Mouse (Mus musculus): ENCODE results near the gene Btla. TPM values are rescaled to one million over a fixed set of nuclear protein-coding genes. Genes with fewer than 3 reads are reported as not detected.

The Btla gene
- polyA plus RNA-seq, 1 experiment from 2014 or later, result 0.28 TPM

DNA sequence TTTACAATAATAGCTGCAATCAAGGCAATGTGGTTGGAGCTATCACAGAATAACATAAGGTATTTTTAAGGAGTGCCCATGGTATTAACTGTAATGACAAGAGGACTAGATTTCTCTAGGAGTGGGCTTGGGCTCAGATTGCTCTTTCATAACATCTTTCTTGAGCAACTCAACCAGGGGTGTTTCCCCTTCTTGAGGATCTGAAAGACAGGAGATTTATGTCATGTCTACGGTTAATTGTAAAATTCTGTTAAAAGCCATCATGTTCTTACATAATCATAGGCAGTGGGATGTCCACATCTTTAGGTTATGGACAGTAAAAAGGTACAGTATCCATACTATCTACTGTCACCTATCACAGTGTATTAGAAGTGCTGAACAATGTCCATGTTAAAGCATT, 7.2 kb downstream of the Btla start:
- no peak overlapping the region for H3K27ac ChIP-seq (replicated peaks)
- no peaks in the 10 kb centered on the region for H3K36me3 ChIP-seq
- H3K4me1 ChIP-seq, result no peaks in the 10 kb centered on the region
- no peak overlapping the region for H3K9ac ChIP-seq (replicated peaks)
- 100% methylated on average over 1 of the region's 1 CpGs for WGBS
- no peak overlapping the region for H3K4me2 ChIP-seq (replicated peaks)
- no peaks in the 10 kb centered on the region for H3K27me3 ChIP-seq
- no peak overlapping the region for H3K4me3 ChIP-seq
- H3K9me3 ChIP-seq, result no peaks in the 10 kb centered on the region
- ATAC-seq (ENCODE audit: low FRiP score, low read depth), result no peak

DNA sequence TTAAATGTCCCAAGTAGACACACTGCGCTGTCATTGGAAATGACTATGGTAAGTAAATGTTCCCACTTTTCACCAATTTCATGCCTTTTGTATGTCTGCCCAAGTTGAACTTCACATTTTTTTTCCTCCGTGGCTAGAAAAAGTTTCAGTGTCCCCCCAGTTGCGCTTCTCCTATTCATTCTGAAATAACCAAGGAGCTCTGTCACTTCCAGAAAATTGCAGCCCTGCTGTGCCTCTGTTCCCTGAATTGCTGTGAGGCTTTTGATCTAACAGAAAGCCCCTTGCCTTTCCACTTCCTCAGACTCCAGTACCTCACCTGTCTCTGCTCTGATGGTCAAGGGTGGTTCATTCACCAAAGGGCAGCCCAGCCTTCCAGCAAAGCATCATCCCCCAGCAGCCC, 8.9 kb downstream of the Btla start:
- H3K9ac ChIP-seq (replicated peaks), result no peak overlapping the region
- ATAC-seq (ENCODE audit: low FRiP score, low read depth), result no peak
- no peaks in the 10 kb centered on the region for H3K9me3 ChIP-seq
- no peak overlapping the region for H3K27ac ChIP-seq (replicated peaks)
- 66% methylated on average over 3 of the region's 3 CpGs for WGBS
- H3K4me3 ChIP-seq, result no peak overlapping the region
- H3K27me3 ChIP-seq, result no peaks in the 10 kb centered on the region
- no peaks in the 10 kb centered on the region for H3K4me1 ChIP-seq
- H3K4me2 ChIP-seq (replicated peaks), result no peak overlapping the region
- H3K36me3 ChIP-seq, result no peaks in the 10 kb centered on the region

DNA sequence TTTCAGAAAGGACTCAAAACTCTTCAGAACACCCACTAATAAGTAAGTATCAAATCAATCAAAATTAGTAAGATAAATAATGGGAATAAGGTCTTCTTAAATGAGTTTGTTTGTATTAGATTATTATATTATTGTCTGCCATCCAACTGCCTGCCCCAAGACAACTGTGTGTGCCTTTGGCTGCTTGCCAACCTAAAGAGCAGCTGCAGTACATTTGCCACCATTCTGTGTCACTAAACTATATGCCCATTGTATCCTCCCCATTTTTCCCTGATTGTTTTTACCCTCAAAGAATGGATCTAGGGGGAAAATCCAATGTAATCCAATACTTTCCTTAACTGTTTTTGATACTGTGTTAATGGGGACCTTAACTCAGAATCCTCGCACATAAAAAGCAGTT, 18.6 kb downstream of the Btla start:
- Histone ChIP-seq H3K9ac (replicated peaks) (no peak overlapping the region), H3K9me3 (no peaks in the 10 kb centered on the region), H3K4me3 (no peak overlapping the region), H3K4me1 (peaks cover 3% of the 10 kb centered on the region; the same call in 1 of the 2 replicates), H3K27me3 (no peaks in the 10 kb centered on the region), H3K27ac (replicated peaks) (no peak overlapping the region), H3K36me3 (no peaks in the 10 kb centered on the region), H3K4me2 (replicated peaks) (no peak overlapping the region)
- ATAC-seq (ENCODE audit: low FRiP score, low read depth), result no peak
- WGBS, result 81% methylated on average over 1 of the region's 1 CpGs

DNA sequence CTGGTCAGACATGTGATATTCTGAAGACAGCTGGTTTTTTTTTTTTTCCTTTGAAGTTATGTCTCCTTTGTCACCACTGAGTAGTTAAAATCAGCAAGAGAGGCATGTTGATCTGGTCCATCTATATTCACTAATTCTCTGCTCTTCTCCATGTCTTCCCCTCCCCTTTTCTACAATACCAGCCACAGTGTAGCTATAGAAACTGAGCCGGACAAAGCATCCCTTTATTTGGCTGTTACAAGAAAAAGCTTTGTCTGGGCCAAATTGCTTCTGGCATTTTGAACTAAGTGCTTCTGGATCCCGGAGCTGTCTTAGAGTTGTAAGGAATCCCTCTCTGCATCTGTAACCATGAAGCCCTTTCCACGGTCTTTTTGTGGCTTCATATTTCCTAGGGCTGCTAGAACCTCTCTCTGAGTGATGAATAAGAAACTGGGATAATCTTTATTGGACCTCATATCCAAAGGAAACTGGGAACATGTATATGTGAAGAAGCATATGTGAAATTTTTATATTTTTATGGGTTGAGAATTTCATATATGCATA, 20.9 kb downstream of the Btla start:
- H3K4me1 ChIP-seq, result peaks cover 3% of the 10 kb centered on the region; the same call in 1 of the 2 replicates
- no peak overlapping the region for H3K9ac ChIP-seq (replicated peaks)
- ATAC-seq (ENCODE audit: low FRiP score, low read depth), result peak; percentile 72
- WGBS, result 14% methylated on average over 3 of the region's 3 CpGs
- no peaks in the 10 kb centered on the region for H3K27me3 ChIP-seq
- H3K9me3 ChIP-seq, result no peaks in the 10 kb centered on the region
- no peak overlapping the region for H3K4me3 ChIP-seq
- H3K4me2 ChIP-seq (replicated peaks), result no peak overlapping the region
- H3K27ac ChIP-seq (replicated peaks), result peak overlapping the region; percentile 39; the same call in 1 of the 2 replicates
- H3K36me3 ChIP-seq, result no peaks in the 10 kb centered on the region

DNA sequence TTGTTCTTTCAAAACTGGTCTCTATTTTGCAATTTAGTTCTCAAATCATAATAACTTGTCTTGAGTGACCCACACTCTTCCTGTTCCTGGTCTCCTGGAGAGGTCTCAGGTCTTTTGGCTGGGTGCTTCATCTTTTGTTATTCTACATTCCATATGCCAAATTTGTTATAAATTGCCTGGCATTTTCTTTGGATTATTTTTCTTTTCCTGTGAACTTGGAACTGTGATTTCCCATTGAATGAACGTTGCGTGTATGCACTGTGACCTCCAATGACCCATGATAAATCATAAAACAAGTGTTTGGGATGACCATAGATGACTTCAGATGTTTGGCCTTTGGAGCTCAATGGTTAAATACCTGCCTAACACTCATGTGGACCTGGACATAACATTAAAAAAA, 25.6 kb downstream of the Btla start:
- Histone ChIP-seq H3K9me3 (no peaks in the 10 kb centered on the region), H3K4me2 (replicated peaks) (no peak overlapping the region), H3K4me1 (peaks cover 3% of the 10 kb centered on the region; the same call in 1 of the 2 replicates), H3K4me3 (no peak overlapping the region), H3K27me3 (no peaks in the 10 kb centered on the region), H3K9ac (replicated peaks) (no peak overlapping the region), H3K36me3 (no peaks in the 10 kb centered on the region), H3K27ac (replicated peaks) (no peak overlapping the region)
- no peak for ATAC-seq (ENCODE audit: low FRiP score, low read depth)
- WGBS, result 86% methylated on average over 2 of the region's 2 CpGs

DNA sequence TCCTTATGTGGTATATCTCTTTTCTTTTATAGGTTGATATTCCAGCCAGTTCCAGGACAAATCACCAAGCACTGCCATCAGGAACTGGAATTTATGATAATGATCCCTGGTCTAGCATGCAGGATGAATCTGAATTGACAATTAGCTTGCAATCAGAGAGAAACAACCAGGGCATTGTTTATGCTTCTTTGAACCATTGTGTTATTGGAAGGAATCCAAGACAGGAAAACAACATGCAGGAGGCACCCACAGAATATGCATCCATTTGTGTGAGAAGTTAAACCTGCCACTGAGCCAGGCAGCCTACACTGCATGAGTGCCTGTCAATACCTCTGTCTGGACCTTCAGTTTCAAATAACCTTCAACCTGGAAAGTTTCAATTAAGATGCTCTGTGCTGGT, 26.2 kb downstream of the Btla start:
- no peaks in the 10 kb centered on the region for H3K9me3 ChIP-seq
- no peak overlapping the region for H3K4me3 ChIP-seq
- no peaks in the 10 kb centered on the region for H3K36me3 ChIP-seq
- H3K9ac ChIP-seq (replicated peaks), result no peak overlapping the region
- H3K27me3 ChIP-seq, result no peaks in the 10 kb centered on the region
- no peak overlapping the region for H3K27ac ChIP-seq (replicated peaks)
- no peak for ATAC-seq (ENCODE audit: low FRiP score, low read depth)
- H3K4me1 ChIP-seq, result no peaks in the 10 kb centered on the region
- H3K4me2 ChIP-seq (replicated peaks), result no peak overlapping the region

DNA sequence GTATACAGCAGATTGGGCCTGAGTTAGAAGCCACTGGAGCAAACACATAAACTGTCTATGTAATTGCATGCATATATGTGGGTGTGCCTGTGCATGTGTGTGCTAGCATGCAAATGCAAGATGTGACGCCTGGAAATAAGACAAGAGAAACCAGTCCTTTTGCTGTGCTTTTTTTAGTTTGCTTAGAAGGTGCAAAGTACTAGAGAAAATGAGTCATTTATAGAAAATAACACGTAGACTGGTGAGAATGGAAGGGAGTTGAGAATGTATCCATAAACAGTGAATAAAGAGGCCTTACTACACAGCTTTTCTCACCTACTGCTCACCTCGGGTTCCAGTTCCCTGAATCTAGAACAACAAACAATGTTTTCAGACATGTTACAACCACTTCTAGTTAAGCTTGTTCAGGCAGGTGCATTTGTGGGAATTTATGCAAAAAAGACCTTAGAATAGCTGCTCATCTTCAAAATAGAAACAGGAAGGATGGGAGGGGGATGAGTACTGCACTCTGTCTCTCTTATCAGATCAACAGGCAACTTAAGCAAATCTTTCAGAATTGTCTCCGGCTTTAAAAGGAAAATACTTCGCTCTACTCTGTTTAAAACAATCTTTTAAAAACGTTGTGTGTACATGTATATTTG, 27.8 kb downstream of the Btla start:
- Histone ChIP-seq H3K9me3 (no peaks in the 10 kb centered on the region), H3K36me3 (no peaks in the 10 kb centered on the region), H3K4me3 (no peak overlapping the region), H3K27ac (replicated peaks) (no peak overlapping the region), H3K4me1 (no peaks in the 10 kb centered on the region), H3K27me3 (no peaks in the 10 kb centered on the region), H3K9ac (replicated peaks) (no peak overlapping the region), H3K4me2 (replicated peaks) (no peak overlapping the region)
- ATAC-seq (ENCODE audit: low FRiP score, low read depth), result no peak
- 83% methylated on average over 6 of the region's 6 CpGs for WGBS

DNA sequence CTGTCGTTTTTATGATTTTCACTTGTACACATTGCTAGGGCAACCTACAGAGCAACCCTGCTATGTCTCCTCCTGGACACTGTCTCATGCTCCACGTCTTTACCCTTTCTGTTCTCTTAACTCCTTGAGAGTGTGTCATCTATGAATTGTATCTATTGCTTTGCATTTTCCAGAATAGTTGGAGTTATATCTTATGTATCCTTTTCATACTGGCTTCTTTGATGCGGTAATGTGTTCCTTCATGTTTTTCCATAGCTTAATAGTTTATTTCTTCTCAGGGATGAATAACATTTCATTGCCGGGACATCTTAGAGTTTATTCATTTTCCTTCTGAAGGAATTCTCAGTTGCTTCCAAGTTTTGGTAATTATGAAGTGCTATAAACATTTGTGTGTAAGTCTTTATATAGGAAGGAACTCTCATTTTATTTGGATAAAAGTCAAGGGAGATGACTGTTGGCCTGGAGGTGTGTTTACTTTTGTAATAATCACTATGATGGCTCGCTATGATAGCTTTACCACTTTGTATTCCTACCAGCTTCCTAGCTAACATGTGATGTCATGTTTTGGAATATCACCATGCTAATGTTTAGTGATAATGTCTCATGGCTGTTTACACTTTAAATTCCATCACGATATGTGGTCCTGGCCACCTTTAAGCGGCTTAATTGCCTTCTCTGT, 31.2 kb downstream of the Btla start:
- Histone ChIP-seq H3K27me3 (no peaks in the 10 kb centered on the region), H3K9me3 (no peaks in the 10 kb centered on the region), H3K4me3 (no peak overlapping the region), H3K9ac (replicated peaks) (no peak overlapping the region), H3K27ac (replicated peaks) (no peak overlapping the region), H3K36me3 (no peaks in the 10 kb centered on the region), H3K4me2 (replicated peaks) (no peak overlapping the region), H3K4me1 (no peaks in the 10 kb centered on the region)
- WGBS, result 88% methylated on average over 7 of the region's 7 CpGs
- ATAC-seq (ENCODE audit: low FRiP score, low read depth), result no peak

DNA sequence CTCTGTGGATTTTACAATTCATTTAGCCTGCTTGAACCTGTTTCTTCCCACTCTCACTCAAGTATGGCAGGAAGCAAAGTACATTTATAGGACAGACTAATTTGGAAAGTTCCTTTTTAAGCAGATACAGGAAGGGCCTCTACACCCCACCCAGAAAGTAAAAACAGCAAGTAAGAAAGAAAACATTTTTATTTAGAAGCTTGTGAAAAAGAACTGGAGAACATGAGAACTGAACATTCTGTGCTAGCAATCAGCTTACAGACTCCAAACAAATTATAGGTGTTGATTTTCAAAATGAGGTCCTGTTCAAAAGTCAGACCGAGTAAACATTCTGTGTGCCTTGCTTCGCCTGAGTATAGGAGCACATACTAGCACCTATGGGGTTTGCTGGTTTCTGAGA, 32.8 kb downstream of the Btla start:
- Histone ChIP-seq H3K27ac (replicated peaks) (no peak overlapping the region), H3K9me3 (no peaks in the 10 kb centered on the region), H3K36me3 (no peaks in the 10 kb centered on the region), H3K4me2 (replicated peaks) (no peak overlapping the region), H3K9ac (replicated peaks) (no peak overlapping the region), H3K4me3 (no peak overlapping the region), H3K27me3 (no peaks in the 10 kb centered on the region), H3K4me1 (no peaks in the 10 kb centered on the region)
- no peak for ATAC-seq (ENCODE audit: low FRiP score, low read depth)
- WGBS, result 91% methylated on average over 2 of the region's 2 CpGs

DNA sequence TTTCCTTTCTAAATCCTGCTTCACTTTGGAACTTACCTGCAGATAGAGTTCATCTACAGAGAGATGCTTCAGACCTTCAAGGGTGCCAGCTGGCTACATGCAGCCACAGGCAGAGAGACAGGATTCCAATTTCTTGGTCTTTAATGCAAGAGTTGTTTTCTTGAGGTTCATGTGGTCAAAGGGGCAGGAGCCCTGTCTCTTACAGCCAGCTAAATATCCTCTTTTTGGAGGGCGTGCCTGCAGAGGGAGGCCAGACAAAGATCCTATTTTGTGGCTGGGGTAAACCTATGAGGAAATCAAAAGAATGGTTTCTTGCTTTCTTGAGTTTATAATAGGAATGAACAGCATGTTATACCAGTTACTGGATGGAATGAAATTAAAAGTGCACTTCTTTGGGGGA, 33.5 kb downstream of the Btla start:
- Histone ChIP-seq H3K36me3 (no peaks in the 10 kb centered on the region), H3K9me3 (no peaks in the 10 kb centered on the region), H3K27me3 (no peaks in the 10 kb centered on the region), H3K4me1 (no peaks in the 10 kb centered on the region), H3K4me3 (no peak overlapping the region), H3K4me2 (replicated peaks) (no peak overlapping the region), H3K27ac (replicated peaks) (no peak overlapping the region), H3K9ac (replicated peaks) (no peak overlapping the region)
- WGBS, result 83% methylated on average over 1 of the region's 1 CpGs
- no peak for ATAC-seq (ENCODE audit: low FRiP score, low read depth)

DNA sequence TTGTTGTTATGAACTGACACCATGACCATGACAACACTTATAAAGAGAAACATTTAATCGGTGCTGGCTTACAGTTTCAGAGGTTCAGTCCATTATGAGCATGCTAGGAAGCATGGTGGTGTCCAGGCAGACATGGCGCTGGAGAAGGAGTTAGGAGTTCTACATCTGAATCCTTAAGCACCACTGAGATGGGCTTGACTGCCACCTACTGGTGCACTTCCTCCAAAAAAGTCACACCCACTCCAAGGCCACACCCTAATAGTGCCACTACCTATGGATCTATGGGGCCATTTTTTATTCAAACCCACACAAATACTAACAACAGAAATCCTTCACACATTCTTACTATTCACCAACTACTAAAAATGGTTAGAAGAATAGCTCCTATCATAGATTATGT, 35.5 kb downstream of the Btla start:
- no peak overlapping the region for H3K27ac ChIP-seq (replicated peaks)
- no peak overlapping the region for H3K9ac ChIP-seq (replicated peaks)
- no peaks in the 10 kb centered on the region for H3K9me3 ChIP-seq
- 87% methylated on average over 2 of the region's 2 CpGs for WGBS
- no peak for ATAC-seq (ENCODE audit: low FRiP score, low read depth)
- H3K36me3 ChIP-seq, result no peaks in the 10 kb centered on the region
- H3K4me2 ChIP-seq (replicated peaks), result no peak overlapping the region
- H3K4me3 ChIP-seq, result no peak overlapping the region
- H3K4me1 ChIP-seq, result no peaks in the 10 kb centered on the region
- H3K27me3 ChIP-seq, result no peaks in the 10 kb centered on the region

DNA sequence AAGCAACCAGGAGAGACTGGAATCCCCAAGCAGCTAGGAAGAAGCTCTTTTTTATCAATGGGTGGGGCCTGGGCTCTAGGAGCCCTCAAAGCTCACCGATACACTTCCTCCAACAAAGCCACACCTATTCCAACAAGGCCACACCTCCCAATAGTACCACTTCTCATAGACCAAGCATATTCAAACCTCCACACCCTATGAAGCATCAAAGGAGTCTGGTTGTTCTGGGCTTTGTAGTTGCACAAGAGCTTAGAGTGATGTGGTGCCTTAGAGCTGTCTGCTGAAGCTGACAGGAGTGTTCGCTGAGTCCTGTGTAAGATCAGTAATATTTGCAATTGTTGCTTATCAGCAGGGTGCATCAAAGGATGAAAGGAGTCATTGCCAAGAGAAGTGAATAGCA, 37.2 kb downstream of the Btla start:
- no peak overlapping the region for H3K4me2 ChIP-seq (replicated peaks)
- 88% methylated on average over 2 of the region's 2 CpGs for WGBS
- ATAC-seq (ENCODE audit: low FRiP score, low read depth), result no peak

More for the DNA sequence above, 37.2 kb downstream of the Btla start:
- no peak overlapping the region for H3K9ac ChIP-seq (replicated peaks)
- H3K9me3 ChIP-seq, result no peaks in the 10 kb centered on the region
- H3K36me3 ChIP-seq, result no peaks in the 10 kb centered on the region
- no peaks in the 10 kb centered on the region for H3K27me3 ChIP-seq
- H3K4me3 ChIP-seq, result no peak overlapping the region
- H3K4me1 ChIP-seq, result no peaks in the 10 kb centered on the region
- H3K27ac ChIP-seq (replicated peaks), result no peak overlapping the region
